Mouse (Mus musculus) kidney, adult 18-20 months (tissue): ENCODE data around the gene Dennd5b.
"Not testable (repeated sequence)": the region's sequence is repeated elsewhere in the genome, so short reads cannot be mapped to it uniquely, and the experiment has no call there.

Experiments used
- DNase-seq: peaks from one replicate; pipeline ENCODE4 v3.0.0; 2021

Dennd5b gene

GRCm38 (mm10) chr6:149101076-149101942 lies at the start of gene Dennd5b:
Dennd5b (minus strand) TSS chr6:149101680.
- peak; percentile 87 for DNase-seq

DNA sequence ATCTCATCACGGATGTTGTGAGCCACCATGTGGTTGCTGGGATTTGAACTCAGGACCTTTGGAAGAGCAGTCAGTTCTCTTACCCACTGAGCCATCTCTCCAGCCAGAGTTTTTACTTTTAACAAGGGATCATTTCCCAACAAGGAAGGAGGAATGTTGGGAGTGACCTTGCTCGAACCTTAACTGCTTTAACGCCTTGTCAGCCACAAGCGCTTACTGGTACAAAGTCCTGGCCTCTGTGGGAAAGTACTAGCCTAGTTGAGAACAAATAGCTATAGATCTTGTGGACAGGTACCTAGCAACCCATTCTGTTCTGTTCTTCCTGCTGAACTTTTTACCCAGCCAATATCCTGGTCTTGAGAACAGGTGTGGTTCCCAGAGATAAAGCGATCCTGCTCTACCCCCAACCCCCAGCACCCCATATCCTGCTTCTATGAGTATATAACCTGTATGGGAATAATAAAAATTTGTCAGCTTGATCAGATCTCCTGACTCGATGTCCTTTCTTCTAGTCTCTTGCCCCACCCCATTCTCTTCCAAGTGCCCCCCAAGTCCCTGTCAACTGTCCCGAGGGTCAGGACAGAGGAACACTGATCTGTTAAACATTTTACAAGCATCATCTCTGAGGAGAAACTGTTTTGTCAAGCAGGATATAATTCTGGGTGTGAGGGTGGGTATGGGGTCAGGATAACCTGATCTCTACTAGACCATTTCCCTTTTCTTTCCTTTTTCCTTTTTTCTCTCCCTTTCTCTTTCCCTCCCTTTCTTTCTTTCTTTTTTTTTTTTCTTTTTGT lies 47.2 kb upstream of the Dennd5b start:
- peak; percentile 40 for DNase-seq

- DNase-seq, result no peak
Observed at GRCm38 (mm10) chr6:149145143-149145542, 43.7 kb upstream of the Dennd5b start.

- peak; percentile 89 for DNase-seq
Observed at GRCm38 (mm10) chr6:149141393-149142173, 40.1 kb upstream of the Dennd5b start.

DNA sequence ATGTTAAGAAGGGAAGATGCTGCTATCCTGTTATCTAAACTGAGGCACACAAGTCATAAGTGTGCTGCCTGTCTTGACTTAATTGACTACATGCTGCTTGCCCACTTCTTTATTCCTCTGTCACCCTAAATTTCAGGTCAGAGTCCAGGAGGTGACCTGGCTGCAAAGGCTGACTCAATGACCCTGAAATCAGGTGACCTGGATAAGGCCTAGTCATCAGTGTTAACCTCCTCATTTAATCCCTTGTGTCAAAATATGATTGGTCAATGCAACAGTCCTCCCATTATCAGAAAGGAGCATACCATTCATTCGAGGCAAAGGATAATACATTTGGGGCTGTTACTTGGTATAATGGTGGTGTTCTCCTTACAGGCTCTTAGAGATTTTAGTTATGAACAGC lies 38.0 kb upstream of the Dennd5b start, which contains the start of gene Etfbkmt:
TSS of gene Etfbkmt (plus strand) at position 379 of the 400 bp plus-strand sequence.
- DNase-seq, result no peak

DNA sequence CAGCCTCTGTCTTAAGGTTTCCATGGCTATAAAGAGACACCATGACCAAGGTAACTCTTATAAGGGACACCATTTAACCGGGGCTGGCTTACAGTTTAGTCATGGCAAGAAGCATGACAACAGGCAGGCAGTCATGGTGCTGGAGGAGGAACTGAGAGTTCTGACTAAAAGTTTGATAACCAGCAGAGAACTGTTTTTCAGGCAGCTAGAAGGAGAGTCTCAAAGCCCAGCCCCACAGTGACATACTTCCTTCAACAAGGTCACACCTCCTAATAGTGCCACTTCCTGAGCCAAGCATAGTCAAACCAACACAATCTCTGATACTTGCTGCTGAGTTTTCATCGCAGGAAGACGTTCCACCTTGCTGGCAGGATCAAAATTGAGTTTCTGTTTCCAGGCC lies 37.5 kb upstream of the Dennd5b start:
- DNase-seq, result no peak

- no peak for DNase-seq
Observed at GRCm38 (mm10) chr6:149137936-149138335, 36.5 kb upstream of the Dennd5b start.

DNA sequence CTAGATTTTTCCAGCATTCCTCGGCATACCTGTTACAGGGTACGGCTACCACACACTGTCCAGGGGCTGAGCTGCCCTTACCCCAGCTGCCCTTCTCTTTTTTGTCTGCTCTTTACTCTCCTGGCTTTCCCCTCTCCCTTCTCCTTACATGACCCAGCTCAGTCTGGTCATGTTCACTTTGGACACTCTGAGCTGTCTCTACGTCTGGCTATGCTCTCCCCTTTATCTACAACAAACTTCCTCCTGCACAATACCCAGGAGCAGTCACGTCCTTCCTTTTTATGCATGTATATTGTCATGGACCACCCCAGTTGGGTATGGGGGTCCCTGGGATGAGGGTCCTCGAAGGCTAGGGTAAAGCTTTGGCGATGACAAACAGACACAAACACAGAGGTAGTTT lies 34.2 kb upstream of the Dennd5b start:
- no peak for DNase-seq

GRCm38 (mm10) chr6:149134391-149135150 lies 33.1 kb upstream of the Dennd5b start:
- DNase-seq, result no peak

- DNase-seq, result no peak
Observed at GRCm38 (mm10) chr6:149132311-149133077, 31.0 kb upstream of the Dennd5b start.

DNA sequence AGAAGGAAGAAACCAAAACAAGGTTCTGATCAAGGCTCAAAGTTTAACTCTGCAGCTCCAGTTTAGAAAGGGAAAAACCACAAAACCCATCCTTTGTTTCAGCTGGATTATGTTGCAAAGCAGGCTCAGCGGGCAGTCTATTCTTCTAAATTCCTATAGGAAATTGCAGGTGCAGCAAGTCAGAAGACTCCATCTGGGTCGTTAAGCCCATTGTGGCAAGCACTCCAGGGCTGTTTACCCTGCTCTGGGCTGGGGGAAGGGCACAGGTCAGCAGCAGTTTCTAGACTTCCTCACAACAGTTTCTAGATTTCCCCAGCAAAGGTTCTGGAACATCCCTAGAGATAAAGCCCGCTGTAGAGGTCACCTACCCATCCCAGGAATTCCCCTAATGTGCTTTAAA lies 29.6 kb upstream of the Dennd5b start:
- no peak for DNase-seq

- not testable (repeated sequence) for DNase-seq
Observed at GRCm38 (mm10) chr6:149129870-149130269, 28.4 kb upstream of the Dennd5b start, which contains the start of gene Gm10203. Gm10203 (plus strand) TSS chr6:149130170.

DNA sequence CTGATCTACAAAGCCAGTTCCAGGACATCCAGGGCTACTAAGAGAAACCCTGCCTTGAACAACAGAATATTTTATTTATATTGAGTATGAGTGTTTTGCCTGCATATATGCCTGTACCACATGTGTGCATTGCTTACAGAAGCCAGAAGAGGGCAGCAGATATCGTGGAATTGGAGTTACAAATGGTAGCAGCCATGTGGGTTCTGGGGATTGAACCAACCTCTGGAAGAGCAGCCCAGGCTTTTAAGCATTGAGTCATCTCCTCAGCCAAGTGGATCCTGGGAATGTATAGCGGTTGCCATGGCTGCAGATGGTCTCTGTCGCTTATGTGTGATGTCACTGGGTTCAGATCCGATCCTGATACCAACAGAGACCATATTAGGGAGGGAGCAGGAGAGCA lies 25.2 kb upstream of the Dennd5b start:
- peak; percentile 68 for DNase-seq

DNA sequence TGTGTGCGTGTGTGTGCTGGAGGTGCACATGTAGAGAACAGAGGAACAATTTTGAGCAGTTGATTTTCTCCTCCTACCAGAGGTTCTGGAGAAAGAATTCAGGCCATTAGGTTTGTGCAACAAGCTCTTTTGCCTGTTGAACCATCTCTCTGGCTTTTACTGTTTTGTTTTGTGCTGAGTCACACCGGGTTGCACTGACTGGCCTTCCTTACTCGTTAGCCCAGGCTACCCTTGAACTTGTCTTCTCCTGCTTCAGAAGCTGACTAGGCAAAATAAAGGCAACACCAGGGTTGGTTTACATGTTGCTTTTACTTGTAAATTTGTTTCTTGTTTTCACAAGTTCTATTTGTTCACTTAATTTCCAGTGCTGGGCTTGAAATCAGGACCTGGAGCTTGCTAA lies 21.6 kb upstream of the Dennd5b start:
- no peak for DNase-seq

DNA sequence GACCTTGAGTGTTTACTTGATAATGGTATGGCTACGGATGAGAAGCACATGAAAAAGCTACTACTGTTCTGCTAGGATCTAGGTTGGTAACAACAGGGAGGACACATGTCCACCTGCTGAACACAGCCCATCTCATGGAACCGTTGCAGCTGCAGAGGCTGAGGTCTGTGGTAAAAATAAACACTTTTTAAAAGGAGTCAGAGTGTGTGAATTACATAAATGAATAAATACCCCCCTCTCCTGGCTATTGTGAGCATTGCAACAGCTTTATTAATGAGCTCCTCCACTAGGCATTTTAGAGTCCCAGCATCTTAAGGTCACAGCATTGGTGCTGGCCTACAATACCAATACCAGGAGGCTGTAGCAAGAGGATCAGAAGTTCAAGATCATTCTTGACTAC lies 18.4 kb upstream of the Dennd5b start:
- peak; percentile 36 for DNase-seq

DNA sequence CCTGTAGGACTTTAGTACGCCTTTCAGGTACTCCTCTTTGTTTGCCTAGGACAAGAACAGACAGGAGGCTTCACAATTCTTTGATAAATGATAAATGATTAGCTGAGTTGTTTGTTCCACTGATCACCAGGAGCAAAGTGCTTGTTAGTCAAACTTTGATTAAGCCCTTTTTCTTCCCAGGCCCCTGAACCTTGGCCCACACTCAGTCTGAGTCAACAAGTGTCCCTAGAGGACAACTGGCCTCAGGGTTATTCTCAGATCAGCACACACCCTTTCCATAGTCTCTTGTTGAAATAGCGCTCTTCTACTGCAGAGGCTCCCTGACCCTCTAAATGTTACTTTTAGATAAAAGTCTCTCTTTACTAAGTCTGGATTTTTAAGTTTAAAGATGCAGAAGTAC lies 17.5 kb upstream of the Dennd5b start:
- peak; percentile 40 for DNase-seq

GRCm38 (mm10) chr6:149116992-149117391 lies 15.5 kb upstream of the Dennd5b start:
- DNase-seq, result no peak

- no peak for DNase-seq
Observed at GRCm38 (mm10) chr6:149108909-149109308, 7.4 kb upstream of the Dennd5b start.

DNA sequence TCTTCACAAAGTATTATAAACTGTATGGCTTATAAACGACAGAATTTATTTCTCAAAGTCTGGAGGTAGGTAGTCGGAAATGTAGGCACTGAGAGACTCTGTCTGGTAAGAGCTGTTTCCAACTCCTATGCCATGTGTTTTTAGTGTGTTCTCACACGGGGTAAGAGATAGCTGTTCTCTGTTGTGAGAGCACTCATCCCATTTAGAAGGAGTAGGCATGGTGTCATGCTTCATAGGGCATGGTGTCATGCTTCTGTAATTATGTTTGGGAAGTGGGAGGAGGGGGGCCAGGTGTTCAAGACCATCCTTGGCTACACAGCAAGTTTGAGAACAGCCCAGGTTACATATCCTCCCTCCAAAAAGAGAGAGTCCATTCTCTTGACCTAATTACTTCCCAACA lies 6.1 kb upstream of the Dennd5b start:
- no peak for DNase-seq

DNA sequence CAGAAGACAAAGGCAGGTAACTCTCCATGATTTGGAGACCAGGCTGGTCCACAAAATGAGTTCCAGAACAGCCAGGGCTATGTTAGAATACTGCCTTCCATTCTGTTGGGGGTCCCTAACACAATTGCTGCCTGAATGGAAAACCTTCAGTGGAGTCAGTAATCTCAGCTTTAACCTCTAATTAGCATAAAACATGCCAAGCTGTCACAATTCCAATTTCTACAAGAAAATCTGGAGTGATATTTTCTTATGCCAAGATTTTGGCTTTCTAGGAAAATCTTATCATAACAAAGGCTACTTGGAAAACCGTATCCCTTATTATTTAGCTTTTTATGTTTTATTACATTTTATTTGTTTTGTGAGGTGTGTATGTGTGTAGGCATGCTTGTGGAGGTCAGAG lies 2.0 kb upstream of the Dennd5b start:
- no peak for DNase-seq

- DNase-seq, result no peak
Observed at GRCm38 (mm10) chr6:149101943-149102243, 413 bp upstream of the Dennd5b start.
